Mouse (Mus musculus): ENCODE results near the gene Morn1. TPM values are rescaled to one million over a fixed set of nuclear protein-coding genes. Genes with fewer than 3 reads are reported as not detected.

Morn1 gene
- total RNA-seq (2017), result 2.6 and 10.3 TPM in 2 replicates

GRCm38 (mm10) chr4:155086108-155087024 is at the start of gene Morn1, which contains the start of gene Rer1:
Gene Morn1 (plus strand): TSS chr4:155086577.
Gene Rer1 (minus strand): TSS chr4:155086382.
- peak; percentile 99 for ATAC-seq (replicated peaks; ENCODE audit: low read depth, poor library complexity, severe bottlenecking)

GRCm38 (mm10) chr4:155040197-155040596 is 46.2 kb upstream of the Morn1 start:
- ATAC-seq (replicated peaks; ENCODE audit: low read depth, poor library complexity, severe bottlenecking), result no peak

GRCm38 (mm10) chr4:155040696-155041095 is 45.7 kb upstream of the Morn1 start:
- no peak for ATAC-seq (replicated peaks; ENCODE audit: low read depth, poor library complexity, severe bottlenecking)

- no peak for ATAC-seq (replicated peaks; ENCODE audit: low read depth, poor library complexity, severe bottlenecking)
These were observed 43.6 kb upstream of the Morn1 start for GRCm38 (mm10) chr4:155042606-155043288.

GRCm38 (mm10) chr4:155043289-155043625 is 43.1 kb upstream of the Morn1 start:
- no peak for ATAC-seq (replicated peaks; ENCODE audit: low read depth, poor library complexity, severe bottlenecking)

GRCm38 (mm10) chr4:155046636-155047035 is 39.7 kb upstream of the Morn1 start:
- no peak for ATAC-seq (replicated peaks; ENCODE audit: low read depth, poor library complexity, severe bottlenecking)

- ATAC-seq (replicated peaks; ENCODE audit: low read depth, poor library complexity, severe bottlenecking), result no peak
These were observed 36.3 kb upstream of the Morn1 start for GRCm38 (mm10) chr4:155050116-155050515.

GRCm38 (mm10) chr4:155056724-155057123 is 29.7 kb upstream of the Morn1 start, which contains the start of gene Plch2:
Gene Plch2 (minus strand): TSS chr4:155056784.
- ATAC-seq (replicated peaks; ENCODE audit: low read depth, poor library complexity, severe bottlenecking), result no peak

GRCm38 (mm10) chr4:155058325-155058724 is 28.1 kb upstream of the Morn1 start:
- no peak for ATAC-seq (replicated peaks; ENCODE audit: low read depth, poor library complexity, severe bottlenecking)

GRCm38 (mm10) chr4:155063895-155064294 is 22.5 kb upstream of the Morn1 start:
- no peak for ATAC-seq (replicated peaks; ENCODE audit: low read depth, poor library complexity, severe bottlenecking)

GRCm38 (mm10) chr4:155064474-155064873 is 21.9 kb upstream of the Morn1 start:
- ATAC-seq (replicated peaks; ENCODE audit: low read depth, poor library complexity, severe bottlenecking), result no peak

- ATAC-seq (replicated peaks; ENCODE audit: low read depth, poor library complexity, severe bottlenecking), result peak; percentile 57
These were observed 20.2 kb upstream of the Morn1 start for GRCm38 (mm10) chr4:155065970-155066833.

GRCm38 (mm10) chr4:155066834-155067522 is 19.4 kb upstream of the Morn1 start, which contains the start of gene Pex10:
Gene Pex10 (plus strand): TSS chr4:155067016.
- ATAC-seq (replicated peaks; ENCODE audit: low read depth, poor library complexity, severe bottlenecking), result peak; percentile 88

GRCm38 (mm10) chr4:155068357-155068972 is 17.9 kb upstream of the Morn1 start:
- ATAC-seq (replicated peaks; ENCODE audit: low read depth, poor library complexity, severe bottlenecking), result no peak

GRCm38 (mm10) chr4:155069191-155069590 is 17.2 kb upstream of the Morn1 start:
- no peak for ATAC-seq (replicated peaks; ENCODE audit: low read depth, poor library complexity, severe bottlenecking)

- ATAC-seq (replicated peaks; ENCODE audit: low read depth, poor library complexity, severe bottlenecking), result no peak
These were observed 16.2 kb upstream of the Morn1 start for GRCm38 (mm10) chr4:155070199-155070598.

GRCm38 (mm10) chr4:155070921-155071320 is 15.5 kb upstream of the Morn1 start:
- ATAC-seq (replicated peaks; ENCODE audit: low read depth, poor library complexity, severe bottlenecking), result no peak

- ATAC-seq (replicated peaks; ENCODE audit: low read depth, poor library complexity, severe bottlenecking), result no peak
These were observed 12.0 kb upstream of the Morn1 start for GRCm38 (mm10) chr4:155074418-155074817.

- no peak for ATAC-seq (replicated peaks; ENCODE audit: low read depth, poor library complexity, severe bottlenecking)
These were observed 11.2 kb upstream of the Morn1 start for GRCm38 (mm10) chr4:155075137-155075536.
